Mouse (Mus musculus): ENCODE data around the gene Ralgps2. TPM values are rescaled to one million over a fixed set of nuclear protein-coding genes. Genes with fewer than 3 reads are reported as not detected.

Ralgps2 gene
- total RNA-seq, 2 experiments from 2014 or later: 32.3 to 39.3 TPM

DNA sequence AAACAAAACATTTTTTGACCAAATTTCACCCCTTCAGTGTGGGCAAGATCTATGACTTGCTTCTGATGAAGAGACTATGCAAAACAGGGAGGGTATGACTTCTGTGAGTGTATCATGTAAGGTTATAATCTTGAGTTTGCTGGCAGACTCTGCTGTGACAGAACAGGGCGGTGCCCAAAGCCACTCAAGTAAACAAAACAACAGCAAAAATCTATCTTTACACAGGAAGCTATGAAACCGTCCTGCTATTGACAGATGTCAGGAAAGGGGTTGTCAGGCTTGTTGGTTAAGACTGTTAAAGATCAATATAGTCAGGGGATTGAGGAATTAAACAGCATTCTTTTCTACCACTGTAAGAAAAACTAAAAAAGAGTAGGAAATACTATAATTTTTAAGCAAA lies 33.8 kb downstream of the Ralgps2 start:
- no peak for DNase-seq

DNA sequence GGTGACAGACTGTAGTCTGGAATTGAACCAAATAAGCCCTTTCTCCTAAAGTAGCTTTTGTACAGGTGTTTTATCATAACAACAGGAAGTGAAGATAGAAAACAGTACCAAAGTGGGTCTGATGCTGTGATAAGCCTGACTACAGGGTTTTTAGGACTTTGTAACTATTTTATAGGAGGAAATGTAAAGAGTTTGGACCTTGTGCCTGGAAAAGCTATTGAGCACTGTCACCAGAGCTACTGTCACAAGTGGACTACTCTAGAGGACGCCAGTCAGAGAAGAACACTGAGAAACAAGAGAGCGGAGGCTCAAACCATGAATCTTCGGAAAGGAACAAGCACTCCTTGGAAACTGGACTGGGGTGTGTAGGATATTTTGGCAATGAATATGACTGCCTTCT lies 35.5 kb downstream of the Ralgps2 start:
- DNase-seq: no peak

DNA sequence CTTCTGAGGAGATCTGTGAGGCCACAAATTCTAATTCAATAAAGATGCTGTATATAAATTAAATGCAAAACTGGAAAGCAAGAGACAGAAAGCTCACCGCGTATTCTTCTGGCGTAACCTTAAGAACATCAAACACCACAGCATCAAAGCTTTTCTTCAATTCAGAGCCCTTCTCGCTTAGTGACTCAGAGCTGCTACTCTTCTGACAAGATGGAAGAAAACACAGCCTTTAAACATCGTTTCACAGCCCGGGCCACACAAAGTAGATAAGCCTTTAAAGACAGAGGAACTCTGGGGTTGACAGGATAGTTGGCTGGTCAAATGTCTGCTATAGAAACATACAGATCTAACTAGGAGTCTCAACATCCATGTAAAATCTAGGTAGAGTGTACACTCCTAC lies 37.7 kb downstream of the Ralgps2 start:
- no peak for DNase-seq

DNA sequence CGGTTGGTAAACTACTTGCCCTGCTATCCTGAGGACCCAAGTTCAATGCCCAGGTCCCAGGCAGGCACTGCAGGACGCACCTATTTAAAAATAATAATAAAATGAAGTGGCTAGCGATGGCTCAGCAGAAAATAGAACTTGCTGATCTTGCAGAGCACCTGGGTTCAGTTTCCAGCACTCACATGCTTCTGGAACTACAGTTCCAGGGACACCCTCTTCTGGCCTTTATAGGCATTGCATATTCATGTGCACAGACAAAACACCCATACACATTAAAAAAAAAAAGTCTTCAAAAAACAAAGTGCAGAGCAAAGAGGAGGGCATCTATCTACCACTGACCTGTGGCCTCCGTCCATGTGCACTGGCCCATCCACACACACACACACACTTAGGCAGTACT lies 47.9 kb downstream of the Ralgps2 start:
- no peak for DNase-seq

DNA sequence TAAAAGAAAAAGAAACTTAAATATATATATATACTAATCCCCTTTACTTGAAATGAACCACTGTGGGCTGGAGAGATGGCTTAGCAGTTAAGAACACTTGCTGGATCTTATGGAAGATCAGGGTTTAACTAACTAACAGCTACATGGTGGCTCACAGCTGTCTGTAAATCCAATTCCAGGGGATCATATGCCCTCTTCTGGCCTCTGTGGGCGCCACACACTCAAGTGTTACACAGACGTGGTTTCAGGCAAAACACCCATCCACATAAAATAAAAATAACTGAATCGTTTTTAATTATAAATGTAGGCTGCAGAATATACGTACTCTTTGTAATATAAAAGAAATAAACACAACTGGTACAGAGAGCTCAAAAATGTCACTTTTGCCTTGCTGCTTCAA lies 50.6 kb downstream of the Ralgps2 start:
- no peak for DNase-seq

DNA sequence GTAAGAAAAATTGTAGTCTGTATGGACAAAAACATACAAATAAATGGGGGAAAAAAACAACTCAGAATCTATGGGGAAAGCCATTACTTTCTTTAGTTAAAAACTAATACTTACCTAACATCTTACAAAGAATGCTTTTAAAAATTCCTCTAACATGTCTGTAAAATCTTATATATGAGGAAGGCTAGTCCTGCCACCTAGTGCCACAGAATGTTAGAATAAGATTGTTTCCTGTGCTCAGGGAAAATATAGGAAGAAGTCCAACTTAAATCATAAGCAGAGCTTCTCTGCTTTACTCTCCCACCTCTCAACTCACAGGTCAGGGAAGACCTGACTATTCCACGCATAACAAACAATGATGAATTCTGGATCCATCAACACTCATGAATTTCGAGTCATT lies 53.5 kb downstream of the Ralgps2 start:
- DNase-seq: no peak

DNA sequence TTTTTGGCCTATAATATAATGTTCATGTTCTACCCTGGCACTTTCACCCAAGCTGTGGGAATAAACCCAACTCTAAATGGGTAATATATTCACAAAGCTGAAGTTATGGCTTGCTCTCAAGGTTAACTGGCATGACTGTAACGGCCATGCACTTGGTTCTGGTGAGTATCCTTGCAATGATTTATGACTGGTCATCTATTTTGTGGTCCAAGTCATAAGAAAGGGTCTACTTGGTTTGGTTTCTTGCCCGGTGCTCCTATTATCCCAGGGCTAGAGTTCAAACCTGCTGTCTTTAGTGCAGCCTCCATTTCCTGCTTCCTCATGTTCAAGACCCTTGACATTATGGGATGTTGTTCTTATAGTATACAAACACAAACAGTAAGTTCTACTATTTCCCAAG lies 54.6 kb downstream of the Ralgps2 start:
- no peak for DNase-seq

DNA sequence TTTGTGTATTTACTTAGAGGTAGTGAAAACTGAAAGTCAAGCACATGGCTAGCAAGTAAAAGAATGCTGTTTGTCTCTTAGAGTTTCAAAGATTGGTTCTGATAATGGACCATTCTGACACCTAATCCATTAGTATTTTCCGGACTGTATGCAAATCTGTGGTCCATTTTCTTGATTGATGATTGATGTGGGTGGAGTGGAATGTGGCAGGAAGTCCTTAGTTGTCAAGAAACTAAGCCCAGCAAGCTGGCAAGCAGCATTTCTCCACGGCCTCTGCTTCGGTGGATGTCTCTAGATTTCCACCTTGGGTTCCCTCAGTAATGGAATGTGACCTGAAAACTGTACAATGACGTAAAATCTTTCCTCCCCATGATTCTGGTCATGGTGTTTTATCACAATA lies 68.8 kb downstream of the Ralgps2 start:
- no peak for DNase-seq

DNA sequence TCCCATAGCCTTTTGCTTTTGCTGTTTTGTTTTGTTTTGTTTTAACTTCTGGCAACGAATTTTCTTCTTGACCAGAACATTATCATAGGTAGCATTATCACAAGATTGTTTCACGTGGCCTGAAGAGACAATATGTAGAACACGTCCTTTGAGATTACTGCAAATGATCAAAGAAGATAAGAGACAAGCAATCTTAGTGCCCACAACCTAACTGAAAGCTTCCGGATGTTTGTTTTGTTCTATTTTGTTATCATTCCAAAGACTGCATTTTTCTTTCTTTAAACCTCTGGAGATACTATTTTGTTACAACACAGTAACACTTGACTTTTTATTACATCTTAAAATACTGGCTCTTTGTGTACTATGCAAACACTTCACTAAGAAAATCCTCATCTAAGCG lies 69.4 kb downstream of the Ralgps2 start:
- no peak for DNase-seq

DNA sequence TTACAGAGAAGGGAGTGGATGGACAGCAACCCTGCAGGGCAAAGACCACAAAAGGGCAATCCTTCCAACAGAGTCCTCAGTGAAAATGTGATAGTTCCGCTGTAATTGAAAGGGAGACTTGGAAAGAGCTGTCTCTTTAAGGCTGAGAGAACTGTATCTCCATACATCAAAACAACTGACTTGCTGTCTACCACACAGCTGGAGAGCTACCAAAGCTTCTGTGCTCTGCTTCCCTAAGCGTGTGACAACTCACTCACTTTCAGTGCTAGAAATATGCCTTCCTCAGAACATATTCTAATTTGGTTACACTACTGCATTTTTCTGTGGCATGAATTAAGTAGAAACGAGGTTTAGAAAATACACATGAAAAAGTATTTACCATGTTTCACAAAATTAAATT lies 75.2 kb downstream of the Ralgps2 start:
- no peak for DNase-seq

DNA sequence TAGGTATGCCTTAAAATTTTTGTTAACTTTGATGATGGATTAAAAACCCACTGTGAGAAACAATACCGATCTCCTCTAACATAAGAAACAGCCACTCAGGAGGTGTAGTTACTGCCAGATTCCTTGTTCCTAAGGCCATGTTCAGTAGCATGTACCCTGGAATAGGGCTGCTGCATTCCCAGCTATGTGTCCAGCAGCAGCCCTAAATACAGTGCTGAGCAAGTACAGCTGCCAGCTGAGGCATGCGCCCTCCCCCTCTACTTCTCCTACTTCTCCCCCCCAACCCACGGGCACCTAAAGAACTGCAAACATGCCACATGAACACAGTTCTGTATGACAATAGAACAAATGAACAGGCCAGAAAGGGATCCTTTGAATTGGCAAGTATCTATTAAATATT lies 75.7 kb downstream of the Ralgps2 start:
- no peak for DNase-seq

DNA sequence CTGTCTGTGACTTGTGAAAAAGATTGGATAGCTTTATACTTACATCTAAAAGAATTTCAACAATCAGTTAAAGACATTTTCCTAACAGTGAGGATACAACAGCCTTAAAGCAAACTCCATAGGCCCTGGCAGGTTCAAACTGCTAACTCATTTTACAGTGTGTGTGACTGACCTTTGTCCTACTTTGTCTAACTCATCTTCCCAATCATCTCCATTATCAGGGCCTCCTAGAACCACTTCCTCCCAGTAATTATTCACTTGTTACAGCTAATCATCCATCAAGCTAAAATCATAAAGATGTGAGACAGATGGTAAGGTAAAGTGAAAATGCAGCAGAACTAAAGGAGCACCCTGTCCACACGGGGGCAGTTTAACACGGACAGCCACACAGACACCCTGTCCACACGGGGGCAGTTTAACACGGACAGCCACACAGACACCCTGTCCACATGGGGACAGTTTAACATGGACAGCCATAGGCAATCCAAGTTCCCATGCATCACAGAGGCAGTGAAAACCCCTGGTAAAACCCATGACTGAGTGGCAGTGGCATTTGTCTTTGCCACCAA lies 77.9 kb downstream of the Ralgps2 start:
- peak; percentile 25 for DNase-seq

DNA sequence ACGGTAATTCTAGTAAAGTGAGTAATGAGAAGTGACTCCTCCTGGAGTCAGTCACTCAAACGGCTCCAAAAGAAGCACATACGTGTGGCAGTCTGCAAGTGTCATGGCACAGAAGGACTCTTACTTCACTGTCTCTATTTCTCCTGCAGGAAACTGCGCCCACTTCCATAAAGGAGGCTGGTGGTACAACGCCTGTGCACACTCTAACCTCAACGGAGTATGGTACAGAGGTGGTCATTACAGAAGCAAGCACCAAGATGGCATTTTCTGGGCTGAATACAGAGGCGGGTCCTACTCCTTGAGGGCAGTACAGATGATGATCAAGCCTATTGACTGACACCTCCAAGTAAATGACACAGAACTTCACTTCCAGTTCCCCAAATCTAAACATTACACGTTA lies 79.2 kb downstream of the Ralgps2 start:
- DNase-seq: no peak

DNA sequence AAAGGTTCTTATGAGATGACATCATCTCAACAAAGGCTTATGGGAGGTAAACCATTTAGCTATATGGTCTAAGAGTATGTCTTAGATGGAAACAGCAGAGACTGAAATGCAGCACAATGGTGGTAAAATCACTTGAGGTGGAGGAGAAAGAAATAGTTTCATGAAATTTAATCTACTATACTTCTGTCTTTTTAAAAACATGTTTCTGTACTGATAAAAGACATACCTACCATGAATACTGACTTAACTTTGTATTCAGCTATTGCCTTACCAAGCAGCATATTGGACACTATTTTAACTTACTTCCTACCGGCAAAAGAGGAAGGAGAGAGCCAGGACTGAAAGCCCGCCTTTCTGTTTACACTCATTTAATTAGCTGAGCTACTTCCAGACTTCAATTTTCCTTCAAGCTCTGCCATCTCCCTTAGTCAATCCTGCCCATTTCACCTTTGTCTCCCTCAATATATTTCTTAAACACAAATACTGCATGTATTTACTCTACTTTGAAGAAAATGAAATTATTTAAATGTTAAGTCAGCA lies 79.6 kb downstream of the Ralgps2 start:
- DNase-seq: no peak

DNA sequence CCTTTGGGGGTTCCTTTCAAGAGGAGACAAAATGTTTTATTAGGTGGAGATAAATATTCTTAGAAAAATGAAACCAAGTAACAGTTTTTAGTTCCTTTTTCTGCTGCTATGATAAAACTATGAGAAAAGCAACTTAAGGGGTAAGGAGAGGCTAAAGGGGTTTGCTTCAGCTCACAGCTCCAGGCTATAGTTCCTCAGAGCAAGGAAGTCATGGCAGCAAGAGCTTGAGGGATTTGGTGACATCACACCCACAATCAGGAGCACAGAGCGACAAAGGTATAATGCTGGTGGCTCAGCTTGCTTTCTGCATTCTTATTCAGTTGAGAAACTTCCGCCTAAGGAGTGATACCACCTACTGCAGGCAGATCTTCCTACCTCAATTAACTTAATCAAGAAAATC lies 80.3 kb downstream of the Ralgps2 start:
- DNase-seq: no peak

DNA sequence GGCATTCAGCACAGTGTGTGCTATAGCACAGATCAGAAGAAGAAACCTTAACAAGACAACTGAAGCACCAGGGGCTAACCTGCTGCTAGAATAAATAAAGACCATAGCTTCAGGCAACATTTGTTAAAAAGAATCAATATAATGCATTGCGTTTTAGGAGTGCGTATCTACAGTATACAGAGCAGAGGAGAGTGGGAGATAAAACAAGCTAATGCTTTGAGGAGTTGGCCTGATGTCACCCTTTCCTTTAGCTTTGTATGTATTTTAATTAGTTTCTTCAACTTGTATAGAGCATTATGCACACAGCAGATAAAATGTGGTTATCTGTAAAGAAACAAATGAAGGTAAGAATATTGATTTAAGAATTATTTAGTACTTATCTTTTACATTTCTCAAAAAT lies 82.8 kb downstream of the Ralgps2 start:
- DNase-seq: no peak

DNA sequence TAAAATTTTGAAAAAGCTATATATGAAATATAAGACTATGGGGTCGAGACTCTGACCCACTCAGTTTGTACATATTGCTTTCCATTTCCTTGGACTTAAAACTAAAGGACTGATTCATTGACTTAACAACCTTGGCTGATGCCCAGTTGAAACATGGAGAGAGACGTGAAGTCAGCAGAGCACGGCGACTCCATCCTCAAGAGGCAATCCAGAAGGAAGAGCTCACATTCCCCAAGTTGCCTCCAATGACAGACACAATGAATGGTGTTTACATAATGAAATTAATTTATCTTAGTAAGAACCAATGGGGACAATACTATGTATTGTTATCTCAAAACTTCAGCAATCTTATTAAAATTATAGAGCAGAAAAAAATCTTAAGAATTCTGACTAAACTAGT lies 84.9 kb downstream of the Ralgps2 start:
- no peak for DNase-seq

DNA sequence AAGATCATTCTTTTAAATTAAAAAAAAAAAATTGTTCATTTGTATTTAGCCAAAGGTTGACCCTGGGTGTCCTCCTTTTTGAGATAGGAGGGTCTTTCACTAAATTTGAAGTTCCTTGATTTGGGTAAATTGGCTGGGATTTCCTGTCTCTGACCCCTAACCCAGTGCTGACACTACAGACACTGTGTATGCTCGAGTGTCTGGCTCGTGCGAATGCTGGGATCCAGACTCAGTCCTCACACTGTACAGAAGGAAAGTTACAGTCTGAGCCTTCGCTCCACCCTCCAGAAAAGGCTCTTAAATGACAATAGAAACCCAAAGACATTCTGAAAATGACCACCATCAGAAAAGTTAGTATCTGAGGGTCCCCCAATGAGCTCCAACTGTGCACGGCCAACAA lies 86.6 kb downstream of the Ralgps2 start:
- DNase-seq: no peak

DNA sequence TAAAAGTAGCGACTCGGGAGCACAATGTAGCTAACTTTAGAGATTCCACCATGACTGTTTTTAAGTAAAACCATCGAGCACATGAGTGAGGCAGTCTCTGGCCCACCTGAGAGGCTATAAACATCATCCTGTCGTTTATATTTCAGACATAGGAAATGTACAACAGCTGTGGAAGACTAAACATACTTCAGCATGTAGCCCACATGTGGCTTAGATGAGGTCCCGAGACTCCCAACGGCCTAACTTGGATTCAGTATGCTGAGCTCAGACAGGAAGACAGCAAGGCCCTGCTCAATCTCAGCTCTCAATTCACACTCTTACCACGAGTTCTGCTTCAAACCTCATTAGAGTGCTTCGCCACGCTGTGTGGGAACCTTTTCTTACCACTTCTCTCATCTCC lies 87.0 kb downstream of the Ralgps2 start:
- DNase-seq: no peak

DNA sequence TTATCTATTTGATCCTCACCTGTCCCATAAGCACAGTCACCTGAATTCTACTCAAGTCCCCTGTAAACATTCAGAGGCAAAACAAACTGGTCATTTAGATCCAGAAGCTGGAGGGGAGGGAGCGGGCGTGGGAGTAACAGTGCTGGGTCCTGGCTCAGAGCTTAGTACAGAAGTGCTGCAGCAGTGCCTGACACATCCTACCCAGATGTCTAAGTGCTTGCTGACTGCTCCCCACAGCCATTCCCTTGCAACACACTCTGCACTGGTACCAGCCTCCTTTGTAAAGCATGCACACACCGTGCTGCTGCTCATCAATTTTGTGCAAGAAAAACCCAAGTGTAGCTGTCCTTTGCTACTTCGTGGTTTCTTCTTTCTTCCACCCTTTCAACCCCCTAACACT lies 92.3 kb downstream of the Ralgps2 start:
- no peak for DNase-seq

DNA sequence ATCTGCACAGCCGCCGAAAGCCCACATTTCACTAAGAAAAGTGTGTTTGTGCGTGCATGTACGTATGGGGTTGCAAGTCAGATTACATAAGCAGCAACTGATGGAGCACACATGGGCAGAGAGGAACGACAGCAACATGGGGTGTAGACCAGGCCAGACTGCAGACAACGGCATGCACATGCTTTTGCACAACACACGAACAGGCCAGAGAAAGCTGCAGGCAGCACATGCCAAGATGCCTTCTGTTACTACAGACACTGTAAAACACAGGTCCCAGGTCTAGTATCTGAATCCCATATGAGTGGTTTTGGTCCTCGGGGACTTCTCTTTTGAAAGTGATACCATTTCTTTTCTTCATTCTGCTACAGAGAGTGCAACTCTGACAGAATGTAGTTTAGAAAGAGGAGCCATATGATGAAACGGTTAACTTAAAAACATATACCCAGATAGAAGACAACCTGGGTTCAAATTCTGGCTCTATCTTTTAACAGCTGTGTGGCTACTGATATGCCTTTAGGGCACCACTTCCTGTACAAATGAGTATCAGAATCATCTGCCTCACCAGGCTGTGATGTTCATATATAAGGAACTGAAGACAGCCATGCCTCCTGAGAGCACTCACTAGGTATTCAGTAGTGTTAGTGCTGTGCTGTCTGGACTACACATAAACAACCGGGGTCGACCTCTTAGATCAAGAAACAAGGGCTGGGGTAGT lies 97.6 kb downstream of the Ralgps2 start:
- no peak for DNase-seq

DNA sequence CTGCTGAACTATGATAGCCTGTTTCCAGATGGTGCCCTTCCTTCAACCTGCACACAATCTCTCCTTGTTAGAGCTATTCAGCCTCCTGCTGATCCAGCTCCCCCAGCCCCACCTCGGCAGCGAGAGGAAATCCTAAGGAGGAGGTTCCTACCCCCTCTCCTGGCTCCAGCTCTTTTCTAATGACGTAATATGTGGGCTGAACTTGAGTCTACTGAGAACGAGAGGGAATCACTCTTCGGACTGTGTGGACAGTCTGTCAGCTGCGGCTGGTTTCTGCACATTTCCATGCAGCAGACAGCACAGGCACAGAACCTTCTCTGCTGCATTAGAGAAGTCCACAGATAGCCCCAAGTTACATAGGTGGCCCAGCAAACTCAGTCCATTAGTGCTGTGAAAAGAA lies 100.7 kb downstream of the Ralgps2 start:
- peak; percentile 63 for DNase-seq

DNA sequence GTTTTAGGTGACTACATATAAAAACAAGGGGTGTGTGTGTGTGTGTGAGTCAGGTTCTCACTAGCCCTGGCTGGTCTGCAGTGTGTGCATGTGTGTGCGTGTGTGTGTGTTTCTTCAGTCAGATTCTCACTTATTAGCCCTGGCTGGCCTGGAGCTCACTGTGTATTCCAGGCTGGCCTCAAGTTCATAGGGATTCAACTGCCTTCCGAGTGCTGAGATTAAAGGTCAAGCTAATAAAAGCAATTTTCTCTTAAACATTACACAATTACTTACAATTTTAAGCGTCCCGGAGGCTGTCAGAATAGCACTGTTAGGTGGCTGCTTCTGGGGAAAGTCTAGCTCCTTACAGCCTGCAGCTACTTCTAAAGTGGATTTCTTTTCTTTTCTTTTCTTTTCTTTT lies 101.2 kb downstream of the Ralgps2 start, which contains the start of gene Angptl1:
Gene Angptl1 (plus strand): TSS at position 386 of the 400 bp plus-strand sequence.
- DNase-seq: no peak

DNA sequence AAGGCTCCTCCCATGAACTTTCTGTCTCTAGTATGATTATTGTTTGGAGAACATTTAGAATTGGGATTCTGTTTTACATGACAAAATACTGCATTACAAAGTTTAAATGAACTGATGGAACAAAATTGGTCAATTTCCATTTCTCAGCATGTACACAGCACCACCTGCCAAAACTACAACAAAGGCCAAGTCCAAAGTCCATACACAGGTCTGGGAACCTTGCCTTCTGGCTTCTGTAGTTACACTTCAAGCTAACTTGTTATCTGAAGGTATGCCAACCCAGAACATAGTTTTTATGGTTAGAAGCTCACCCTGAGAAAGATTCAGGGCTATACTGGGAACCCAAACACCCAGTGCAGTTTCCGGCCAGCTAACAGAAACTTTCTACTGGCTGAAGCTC lies 120.2 kb downstream of the Ralgps2 start:
- DNase-seq: no peak

DNA sequence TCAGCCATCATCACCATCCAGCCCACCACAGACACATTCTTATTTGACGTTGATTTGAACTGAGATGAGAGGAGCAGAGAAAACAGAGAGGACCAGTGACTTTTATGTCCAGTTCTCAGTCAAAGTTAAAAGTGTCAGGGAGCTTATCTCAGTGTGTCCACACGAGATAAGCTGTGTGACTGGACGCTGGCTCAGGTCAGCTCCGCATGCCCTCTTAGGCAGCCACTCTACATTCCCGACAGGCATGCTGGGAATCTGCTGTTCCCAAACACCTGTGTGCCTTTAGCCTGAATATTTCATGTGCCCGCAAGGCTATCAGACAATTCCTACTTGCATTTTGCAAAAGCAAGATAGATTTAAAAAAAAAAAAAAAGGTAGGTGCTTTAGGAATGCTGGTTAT lies 125.9 kb downstream of the Ralgps2 start:
- no peak for DNase-seq

Data from heart, postnatal 4 days (tissue).